Mouse (Mus musculus): Measurements from ENCODE around the gene Gm21828.
"Not testable (repeated sequence)": the region's sequence is repeated elsewhere in the genome, so short reads cannot be mapped to it uniquely, and the experiment has no call there.

Gene Gm21828

DNA sequence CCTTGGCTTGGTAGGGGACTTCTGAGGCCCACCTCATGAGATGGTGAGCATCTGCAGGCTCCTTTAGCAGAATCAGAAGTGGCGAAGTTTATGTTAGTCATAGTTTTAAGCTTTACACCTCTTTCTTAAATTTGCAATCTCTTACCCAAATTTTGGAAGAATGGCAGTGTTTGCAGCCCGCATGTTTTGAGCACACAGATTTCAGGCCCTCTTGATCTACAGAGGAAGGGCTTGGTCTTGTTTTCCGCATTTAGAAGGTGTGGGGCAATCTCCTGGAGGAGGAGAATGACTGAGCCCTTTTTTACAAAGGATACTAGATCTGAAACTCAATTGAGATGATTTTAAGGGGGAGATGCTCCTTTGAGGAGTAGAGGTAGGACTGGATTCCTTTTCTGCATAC, at the start of gene Gm21828:
Gm21828 (minus strand) TSS at position 101 of the 400 bp plus-strand sequence.
- not testable (repeated sequence) for DNase-seq (ENCODE audit: low spot score)

- DNase-seq (ENCODE audit: low spot score), result not testable (repeated sequence)
Observed at GRCm38 (mm10) chrY:13252091-13252490, 28.4 kb upstream of the Gm21828 start, which contains the start of the genes Gm21440 and Gm21454. Gm21440 (plus strand) TSS chrY:13252391. Gm21454 (plus strand) TSS chrY:13252442.

Data from embryo, embryonic 10 days (tissue).